Mouse (Mus musculus): ENCODE results near the gene Gpr137. TPM values are rescaled to one million over a fixed set of nuclear protein-coding genes. Genes with fewer than 3 reads are reported as not detected.
"Not testable (repeated sequence)": the region's sequence is repeated elsewhere in the genome, so short reads cannot be mapped to it uniquely, and the experiment has no call there.

Gene Gpr137
- total RNA-seq, 2 experiments from 2014 or later, result 56.8 to 63.6 TPM

- no peak for DNase-seq
- intact Hi-C loops (cut with DNase I), result loop anchor here (5.0 kb wide), 1 partner anchor 47 kb away; no protein-coding TSS in a partner anchor
Observed at GRCm38 (mm10) chr19:6909021-6909420, 33.3 kb downstream of the Gpr137 start.

- intact Hi-C loops (cut with DNase I), result loop anchor here (5.0 kb wide), 1 partner anchor 46 kb away; no protein-coding TSS in a partner anchor
- DNase-seq, result no peak
Observed at GRCm38 (mm10) chr19:6907811-6908540, 34.3 kb downstream of the Gpr137 start.

- DNase-seq, result no peak
- intact Hi-C loops (cut with DNase I), result loop anchor here (5.0 kb wide), 1 partner anchor 45 kb away; no protein-coding TSS in a partner anchor
Observed at GRCm38 (mm10) chr19:6907094-6907493, 35.2 kb downstream of the Gpr137 start.

GRCm38 (mm10) chr19:6906199-6906598, 36.1 kb downstream of the Gpr137 start:
- intact Hi-C loops (cut with DNase I), result loop anchor here (5.0 kb wide), 1 partner anchor 44 kb away; no protein-coding TSS in a partner anchor
- no peak for DNase-seq

GRCm38 (mm10) chr19:6905498-6906159, 36.7 kb downstream of the Gpr137 start:
- no peak for DNase-seq
- intact Hi-C loops (cut with DNase I), result loop anchor here (5.0 kb wide), 1 partner anchor 43 kb away; no protein-coding TSS in a partner anchor

GRCm38 (mm10) chr19:6904846-6905245, 37.4 kb downstream of the Gpr137 start:
- no peak for DNase-seq
- intact Hi-C loops (cut with DNase I), result loop anchor here (5.0 kb wide), 1 partner anchor 43 kb away; no protein-coding TSS in a partner anchor

- DNase-seq, result no peak
- intact Hi-C loops (cut with DNase I), result no loop called here
Observed at GRCm38 (mm10) chr19:6903031-6903430, 39.2 kb downstream of the Gpr137 start.

GRCm38 (mm10) chr19:6899641-6900040, 42.6 kb downstream of the Gpr137 start:
- intact Hi-C loops (cut with DNase I), result no loop called here

GRCm38 (mm10) chr19:6895608-6896305, 46.5 kb downstream of the Gpr137 start:
- not testable (repeated sequence) for DNase-seq

More at GRCm38 (mm10) chr19:6899641-6900040, 42.6 kb downstream of the Gpr137 start:
- DNase-seq, result no peak

GRCm38 (mm10) chr19:6893731-6894451, 48.4 kb downstream of the Gpr137 start:
- intact Hi-C loops (cut with DNase I), result no loop called here
- DNase-seq, result no peak

More at GRCm38 (mm10) chr19:6895608-6896305, 46.5 kb downstream of the Gpr137 start:
- intact Hi-C loops (cut with DNase I), result not testable (repeated sequence)

- no peak for DNase-seq
- intact Hi-C loops (cut with DNase I), result no loop called here
Observed at GRCm38 (mm10) chr19:6892512-6892911, 49.8 kb downstream of the Gpr137 start.

Small RNAs within 50 kb of the gene (microRNA-seq; reads per million reads assigned to microRNA genes)
- gene Mir6990, result 8.7 reads per million, percentile 23 among the genes with 10 or more reads in this experiment

Other genes with a start within 250 kb of the Gpr137 start
- 10 to 100 TPM; 22.5 to 23.5 TPM for gene Rps6ka4, start 101.8 kb downstream of the Gpr137 start, total RNA-seq (2021)
- gene Ccdc88b, start 84.3 kb downstream of the Gpr137 start, total RNA-seq (2021), result under 1 TPM; 0.82 to 0.91 TPM
- gene Trmt112, start 32.8 kb downstream of the Gpr137 start, total RNA-seq (2021), result 10 to 100 TPM; 42.5 to 43.0 TPM
- 100 to 1,000 TPM; 203 to 204 TPM for gene Prdx5, start 32.4 kb downstream of the Gpr137 start, total RNA-seq (2021)
- 10 to 100 TPM; 30.4 to 32.7 TPM for gene Esrra, start 20.7 kb downstream of the Gpr137 start, total RNA-seq (2021)
- 10 to 100 TPM in 1 of 2 experiments, 1 to 10 TPM in 1; 6.2 to 11.1 TPM for gene Catsperz, start 17.1 kb downstream of the Gpr137 start, total RNA-seq (2021)
- gene Kcnk4, start 8.0 kb downstream of the Gpr137 start, total RNA-seq (2021), result 10 to 100 TPM; 13.8 to 15.5 TPM
- gene Bad, start 619 bp downstream of the Gpr137 start, total RNA-seq (2021), result 10 to 100 TPM; 46.2 to 47.1 TPM
- gene Ppp1r14b, start 32.5 kb upstream of the Gpr137 start, total RNA-seq (2021), result 100 to 1,000 TPM; 335 to 369 TPM
- gene Plcb3, start 34.0 kb upstream of the Gpr137 start, total RNA-seq (2021), result 10 to 100 TPM; 13.7 to 15.1 TPM
- 10 to 100 TPM; 43.7 to 44.4 TPM for gene Fkbp2, start 38.0 kb upstream of the Gpr137 start, total RNA-seq (2021)
- gene Vegfb, start 45.2 kb upstream of the Gpr137 start, total RNA-seq (2021), result 10 to 100 TPM; 74.4 to 80.7 TPM
- 10 to 100 TPM; 14.0 to 17.7 TPM for gene Dnajc4, start 50.1 kb upstream of the Gpr137 start, total RNA-seq (2021)
- 10 to 100 TPM in 1 of 2 experiments, 1 to 10 TPM in 1; 8.9 to 11.5 TPM for gene Nudt22, start 53.6 kb upstream of the Gpr137 start, total RNA-seq (2021)
- 10 to 100 TPM; 17.6 to 21.4 TPM for gene Trpt1, start 53.7 kb upstream of the Gpr137 start, total RNA-seq (2021)
- gene Fermt3, start 77.0 kb upstream of the Gpr137 start, total RNA-seq (2021), result 1 to 10 TPM; 3.2 to 3.4 TPM
- gene Stip1, start 97.5 kb upstream of the Gpr137 start, total RNA-seq (2021), result 100 to 1,000 TPM; 127 to 130 TPM
- 1 to 10 TPM; 5.5 to 6.3 TPM for gene Macrod1, start 114.3 kb upstream of the Gpr137 start, total RNA-seq (2021)
- gene Flrt1, start 163.2 kb upstream of the Gpr137 start, total RNA-seq (2021), result 10 to 100 TPM; 22.4 to 23.5 TPM